Mouse (Mus musculus): ENCODE measurements around the gene Dirc2. TPM values are rescaled to one million over a fixed set of nuclear protein-coding genes. Genes with fewer than 3 reads are reported as not detected.

Dirc2 gene
- total RNA-seq, 2 experiments from 2014 or later = 67.2 to 68.0 TPM

- DNase-seq = no peak
Measured at GRCm38 (mm10) chr16:35772598-35772997, 3.4 kb upstream of the Dirc2 start.

GRCm38 (mm10) chr16:35771606-35772005, 2.5 kb upstream of the Dirc2 start:
- DNase-seq = no peak

GRCm38 (mm10) chr16:35771141-35771540, 2.0 kb upstream of the Dirc2 start:
- no peak for DNase-seq

- DNase-seq = peak; percentile 89
Measured at GRCm38 (mm10) chr16:35769878-35770657, 912 bp upstream of the Dirc2 start, which contains the start of gene Hspbap1. Hspbap1 (plus strand) TSS chr16:35770375.

- no peak for DNase-seq
Measured at GRCm38 (mm10) chr16:35768469-35768784, 729 bp downstream of the Dirc2 start.

GRCm38 (mm10) chr16:35766366-35766765, 2.8 kb downstream of the Dirc2 start:
- DNase-seq = no peak

- DNase-seq = no peak
Measured at GRCm38 (mm10) chr16:35765449-35765848, 3.7 kb downstream of the Dirc2 start.

- no peak for DNase-seq
Measured at GRCm38 (mm10) chr16:35764941-35765340, 4.2 kb downstream of the Dirc2 start.

GRCm38 (mm10) chr16:35763590-35764296, 5.4 kb downstream of the Dirc2 start:
- no peak for DNase-seq

GRCm38 (mm10) chr16:35759401-35759800, 9.8 kb downstream of the Dirc2 start:
- DNase-seq = no peak

GRCm38 (mm10) chr16:35756697-35757096, 12.5 kb downstream of the Dirc2 start:
- no peak for DNase-seq

GRCm38 (mm10) chr16:35755502-35756334, 13.4 kb downstream of the Dirc2 start:
- DNase-seq = no peak

- DNase-seq = no peak
Measured at GRCm38 (mm10) chr16:35753926-35754325, 15.2 kb downstream of the Dirc2 start.

GRCm38 (mm10) chr16:35751841-35752240, 17.3 kb downstream of the Dirc2 start:
- DNase-seq = no peak

- DNase-seq = no peak
Measured at GRCm38 (mm10) chr16:35749385-35749784, 19.8 kb downstream of the Dirc2 start.

- DNase-seq = no peak
Measured at GRCm38 (mm10) chr16:35748237-35748603, 20.9 kb downstream of the Dirc2 start.

GRCm38 (mm10) chr16:35747417-35748236, 21.5 kb downstream of the Dirc2 start:
- peak in 1 of 2 experiments; percentile 16 for DNase-seq

GRCm38 (mm10) chr16:35742251-35742937, 26.8 kb downstream of the Dirc2 start:
- DNase-seq = no peak

GRCm38 (mm10) chr16:35741621-35742020, 27.5 kb downstream of the Dirc2 start:
- DNase-seq = no peak

- no peak for DNase-seq
Measured at GRCm38 (mm10) chr16:35740943-35741342, 28.2 kb downstream of the Dirc2 start.

- DNase-seq = no peak
Measured at GRCm38 (mm10) chr16:35740357-35740756, 28.8 kb downstream of the Dirc2 start.

- no peak for DNase-seq
Measured at GRCm38 (mm10) chr16:35739548-35739947, 29.6 kb downstream of the Dirc2 start.

Data from layer of hippocampus, postnatal 36 days (tissue).